Comparison of ENCODE assay signal across 11 mouse cellular contexts in genomic region chr11:75861213-75861612, GRCm38 (mm10).
A peak's percentile ranks its signal among the peaks of the same experiment; 100 is the strongest.
DNase-seq lines count a peak whose midpoint lies in the region; ATAC-seq lines count a peak whose summit lies in the region.
"Had no signal": no experiment of that assay in that cellular context is flagged by ENCODE, and none has a peak within 500 bp of the region (broad histone marks: within the 10 kb centered on the region; RNA-seq: fewer than 3 reads in every experiment).

No protein-coding gene starts in this region.

- no peaks in the 10 kb centered on the region for H3K27me3 ChIP-seq in kidney, embryonic 15.5 days
- H3K27me3 ChIP-seq in embryonic facial prominence, embryonic 11.5 days (ENCODE audit: control insufficient read depth, insufficient read depth, low read length): no peaks in the 10 kb centered on the region
- H3K27me3 ChIP-seq in forebrain, embryonic 14.5 days (replicated peaks; ENCODE audit: control insufficient read depth, insufficient read depth, low read length): no peaks in the 10 kb centered on the region

- H3K4me1 ChIP-seq in kidney, embryonic 15.5 days: peaks cover 44% of the 10 kb centered on the region
- peaks cover 17% of the 10 kb centered on the region for H3K4me1 ChIP-seq in embryonic facial prominence, embryonic 11.5 days (ENCODE audit: control insufficient read depth, insufficient read depth, low read length)
- peaks cover 25% of the 10 kb centered on the region; the same call in 1 of the 2 replicates for H3K4me1 ChIP-seq in forebrain, embryonic 14.5 days (ENCODE audit: control insufficient read depth, insufficient read depth, low read length)

- no peaks in the 10 kb centered on the region for H3K9me3 ChIP-seq in kidney, embryonic 15.5 days (replicated peaks)
- no peaks in the 10 kb centered on the region for H3K9me3 ChIP-seq in embryonic facial prominence, embryonic 11.5 days (replicated peaks; ENCODE audit: control insufficient read depth, low read length)
- H3K9me3 ChIP-seq in forebrain, embryonic 14.5 days (replicated peaks; ENCODE audit: control insufficient read depth, low read length): no peaks in the 10 kb centered on the region
- H3K9me3 ChIP-seq: G1E had no signal

- H3K4me2 ChIP-seq in kidney, embryonic 15.5 days: no peak overlapping the region
- no peak overlapping the region for H3K4me2 ChIP-seq in embryonic facial prominence, embryonic 11.5 days (ENCODE audit: low read depth, low read length)
- no peak overlapping the region for H3K4me2 ChIP-seq in forebrain, embryonic 14.5 days (ENCODE audit: low read length)

- H3K36me3 ChIP-seq in kidney, embryonic 15.5 days: no peaks in the 10 kb centered on the region
- H3K36me3 ChIP-seq in embryonic facial prominence, embryonic 11.5 days (replicated peaks; ENCODE audit: control insufficient read depth, insufficient read depth, low read depth, low read length): no peaks in the 10 kb centered on the region
- no peaks in the 10 kb centered on the region for H3K36me3 ChIP-seq in forebrain, embryonic 14.5 days (ENCODE audit: control insufficient read depth, insufficient read depth, low read length)
- H3K36me3 ChIP-seq: G1E had no signal

- intact Hi-C loops in gastrocnemius, postnatal 36 days (cut with DNase I): no loop called here

- H3K9ac ChIP-seq in kidney, embryonic 15.5 days: no peak overlapping the region
- no peak overlapping the region for H3K9ac ChIP-seq in embryonic facial prominence, embryonic 11.5 days (replicated peaks; ENCODE audit: low read length)
- no peak overlapping the region for H3K9ac ChIP-seq in forebrain, embryonic 14.5 days (ENCODE audit: low read length)

- no peak for DNase-seq in kidney, postnatal 25 days
- peak; percentile 57 for DNase-seq in NIH3T3 (ENCODE audit: low read depth)
- peak; percentile 54 for DNase-seq in embryonic facial prominence, embryonic 11.5 days (ENCODE audit: low spot score)
- peak; percentile 51 for DNase-seq in lung, postnatal 36 days
- DNase-seq in spleen, postnatal 36 days (ENCODE audit: low spot score in 2 of 2): no peak
- DNase-seq in gastrocnemius, postnatal 36 days: no peak
- no peak for DNase-seq in forebrain, embryonic 14.5 days (ENCODE audit: low spot score)
- DNase-seq: adrenal gland, postnatal 36 days; thymus, adult 18-20 months had no signal

- no peak overlapping the region for H3K4me3 ChIP-seq in kidney, embryonic 15.5 days (replicated peaks)
- H3K4me3 ChIP-seq in embryonic facial prominence, embryonic 11.5 days (ENCODE audit: low read depth, low read length): no peak overlapping the region
- no peak overlapping the region for H3K4me3 ChIP-seq in forebrain, embryonic 14.5 days (ENCODE audit: low read depth, low read length)

- peak overlapping the region; percentile 14; the same call in 1 of the 2 replicates for H3K27ac ChIP-seq in kidney, embryonic 15.5 days
- H3K27ac ChIP-seq in embryonic facial prominence, embryonic 11.5 days (replicated peaks; ENCODE audit: low read depth, low read length): no peak overlapping the region
- H3K27ac ChIP-seq in forebrain, embryonic 14.5 days (ENCODE audit: low read depth, low read length): no peak overlapping the region

- WGBS in kidney, embryonic 15.5 days: 46% methylated on average over 14 of the region's 14 CpGs
- WGBS in embryonic facial prominence, embryonic 11.5 days: 40% methylated on average over 14 of the region's 14 CpGs
- 58% methylated on average over 14 of the region's 14 CpGs for WGBS in forebrain, embryonic 14.5 days

- no peak for ATAC-seq in kidney, embryonic 15.5 days (replicated peaks; ENCODE audit: low FRiP score)
- ATAC-seq in embryonic facial prominence, embryonic 11.5 days (replicated peaks; ENCODE audit: insufficient number of reproducible peaks, low FRiP score, low TSS enrichment, low read depth): peak; percentile 46; the same call in 1 of the 2 replicates
- no peak for ATAC-seq in forebrain, embryonic 14.5 days

Comparison
In these comparisons a context has a peak if more than half of its experiments do, and no peak if none do; other contexts are left out.
1. DNase-seq: peak in NIH3T3 (single experiment), embryonic facial prominence, embryonic 11.5 days (single experiment) and lung, postnatal 36 days (single experiment); none in kidney, postnatal 25 days (0 of 2), spleen, postnatal 36 days (0 of 2), gastrocnemius, postnatal 36 days (0 of 2) and forebrain, embryonic 14.5 days (single experiment).